11 mouse cellular contexts compared by ENCODE assay signal in the genomic region with DNA sequence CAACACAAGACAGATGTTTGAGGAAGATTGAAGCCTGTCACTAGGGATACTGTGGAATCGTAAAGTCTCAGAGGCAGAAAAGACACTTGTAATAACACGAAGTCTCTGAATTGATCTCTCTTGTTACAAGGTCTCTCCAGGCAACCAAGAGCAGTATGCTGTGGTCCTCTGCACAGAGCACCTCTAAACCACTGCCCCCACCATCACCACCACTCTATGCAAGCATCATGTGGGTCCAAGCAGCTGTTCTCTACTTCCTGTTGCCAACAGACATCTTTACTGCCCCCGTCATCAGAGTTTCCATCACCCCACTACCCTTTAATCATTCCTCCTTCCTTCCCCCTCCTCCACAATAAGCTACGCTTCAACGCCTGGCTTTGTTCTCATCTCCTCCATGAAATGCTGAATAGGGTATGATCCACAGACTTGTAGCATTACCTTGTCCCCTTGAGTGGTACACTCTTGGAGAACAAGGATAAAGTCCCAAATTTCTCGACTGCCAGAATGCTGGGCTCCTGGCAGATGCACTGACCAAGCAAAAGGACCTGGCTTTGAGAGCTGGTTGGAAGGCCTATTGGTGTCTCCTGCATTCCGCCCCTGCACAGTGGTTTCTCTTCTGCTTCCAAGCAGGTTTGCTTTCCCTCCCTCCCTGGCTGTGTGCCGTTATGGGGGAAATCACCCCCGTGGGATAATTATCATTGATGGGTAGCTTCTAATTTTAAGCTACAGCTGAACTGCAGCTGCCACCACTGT.
DNase-seq lines count a peak whose midpoint lies in the region; ATAC-seq and TF ChIP-seq lines count a peak whose summit lies in the region.
"Had no signal": no experiment of that assay in that cellular context is flagged by ENCODE, and none has a peak within 500 bp of the region (broad histone marks: within the 10 kb centered on the region; RNA-seq: fewer than 3 reads in every experiment).

No protein-coding gene starts in this region.

- H3K4me2 ChIP-seq in hindbrain, postnatal 0 days (ENCODE audit: low read depth, low read length): no peak overlapping the region
- H3K4me2 ChIP-seq: heart, embryonic 11.5 days; lung, embryonic 14.5 days had no signal

- DNase-seq in gastrocnemius, postnatal 14 days: peak; percentile 24
- no peak for DNase-seq in gastrocnemius, adult 8-10 months (ENCODE audit: low spot score in 2 of 2)
- DNase-seq in right cerebral cortex, adult 18-20 months: peak; percentile 46
- DNase-seq in right cerebral cortex, postnatal 25 days: no peak
- DNase-seq in hindbrain, postnatal 0 days (ENCODE audit: low spot score): peak; percentile 56
- peak; percentile 11 for DNase-seq in splenic B cell, adult 2 months (ENCODE audit: low read depth, low spot score)
- no peak for DNase-seq in cerebellum, adult 18-20 months
- DNase-seq in urinary bladder, postnatal 4 days (ENCODE audit: low spot score in 2 of 2): no peak
- DNase-seq: lung, embryonic 14.5 days had no signal

- intact Hi-C loops in gastrocnemius, postnatal 14 days (cut with DNase I; ENCODE audit: low total_unique reads): no loop called here

- H3K4me1 ChIP-seq in hindbrain, postnatal 0 days (ENCODE audit: insufficient read depth, low read length): peaks cover 6% of the 10 kb centered on the region; the same call in 1 of the 2 replicates

- no peaks in the 10 kb centered on the region for H3K27me3 ChIP-seq in hindbrain, postnatal 0 days (ENCODE audit: insufficient read depth, low read length)
- no peaks in the 10 kb centered on the region for H3K27me3 ChIP-seq in splenic B cell, adult 2 months (ENCODE audit: control insufficient read depth, insufficient read depth, low read length, poor library complexity, severe bottlenecking)

- WGBS in hindbrain, postnatal 0 days: 45% methylated on average over 9 of the region's 9 CpGs

- TF ChIP-seq CTCF in hindbrain, postnatal 0 days (IDR thresholded peaks at IDR 0.05; ENCODE audit: low read depth): no peak

- no peak for ATAC-seq in hindbrain, postnatal 0 days
- ATAC-seq: inflammation-experienced regulatory T-cells, adult 6 months had no signal

- no peak overlapping the region for H3K4me3 ChIP-seq in hindbrain, postnatal 0 days (ENCODE audit: low read length)

- no peaks in the 10 kb centered on the region for H3K36me3 ChIP-seq in hindbrain, postnatal 0 days (ENCODE audit: insufficient read depth, low read length)
- no peaks in the 10 kb centered on the region for H3K36me3 ChIP-seq in splenic B cell, adult 2 months (ENCODE audit: control insufficient read depth, insufficient read depth, low read length, poor library complexity, severe bottlenecking)

- no peak overlapping the region for H3K9ac ChIP-seq in hindbrain, postnatal 0 days (replicated peaks; ENCODE audit: low read length)
- H3K9ac ChIP-seq: lung, embryonic 14.5 days had no signal

- no peaks in the 10 kb centered on the region for H3K9me3 ChIP-seq in hindbrain, postnatal 0 days (ENCODE audit: low read length)

- H3K27ac ChIP-seq in hindbrain, postnatal 0 days: peak overlapping the region; percentile 32; the same call in 1 of the 2 replicates

Comparison
In these comparisons a context has a peak if more than half of its experiments do, and no peak if none do; other contexts are left out.
1. DNase-seq: peak in gastrocnemius, postnatal 14 days (single experiment), right cerebral cortex, adult 18-20 months (single experiment), hindbrain, postnatal 0 days (single experiment) and splenic B cell, adult 2 months (single experiment); none in gastrocnemius, adult 8-10 months (0 of 2), right cerebral cortex, postnatal 25 days (single experiment), cerebellum, adult 18-20 months (0 of 2) and urinary bladder, postnatal 4 days (0 of 2).